Mouse (Mus musculus): ENCODE measurements at regions not wholly inside any gene's neighbourhood (a gene's known extent, or its start where the extent isn't known, plus 50 kb on each side); places are given as distances from the start of the nearest gene placed in this dataset.

DNA sequence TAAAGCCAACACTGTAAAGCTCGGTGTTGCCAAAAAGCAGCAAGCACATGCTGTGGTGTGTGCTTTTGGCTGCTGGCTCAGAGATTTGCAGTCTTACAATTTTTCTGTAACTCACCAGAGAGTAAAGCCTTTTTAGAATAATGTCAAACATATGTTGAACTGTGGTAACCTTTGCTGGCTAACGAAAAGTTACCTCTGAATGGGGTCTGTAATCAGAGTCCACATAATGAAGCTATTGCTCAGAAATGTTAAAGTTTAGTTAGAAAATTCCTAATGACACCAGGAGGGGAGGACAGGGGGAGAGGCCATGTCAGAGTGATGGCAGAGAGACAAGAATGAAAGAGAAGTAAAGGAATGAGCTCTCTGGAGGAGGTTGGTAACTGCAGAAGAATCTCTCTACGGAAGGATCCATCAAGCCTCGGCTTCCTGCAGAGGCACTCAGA lies 103.1 kb upstream of the Marcks start:
- TF ChIP-seq CTCF (IDR thresholded peaks at IDR 0.05 in 2 of 3, conservative IDR thresholded peaks at IDR 0.05 in 1 of 3; ENCODE audit: control insufficient read depth in 1 of 3, insufficient read depth in 1 of 3, low read depth in 2 of 3, low read length in 3 of 3, poor library complexity in 1 of 3, severe bottlenecking in 1 of 3) = no peak
- no peak for TF ChIP-seq POLR2A (IDR thresholded peaks at IDR 0.05; ENCODE audit: control insufficient read depth in 1 of 2, insufficient read depth in 1 of 2, low read depth in 1 of 2, low read length in 2 of 2, poor library complexity in 1 of 2)
- TF ChIP-seq TCF12 (IDR thresholded peaks at IDR 0.05; ENCODE audit: low read depth, low read length) = no peak
- no peak for TF ChIP-seq CHD2 (IDR thresholded peaks at IDR 0.05; ENCODE audit: low read length)
- TF ChIP-seq ETS1 (IDR thresholded peaks at IDR 0.05; ENCODE audit: low read depth, low read length) = no peak
- TF ChIP-seq HCFC1 (IDR thresholded peaks at IDR 0.05; ENCODE audit: low read depth, low read length) = no peak
- TF ChIP-seq BHLHE40 (IDR thresholded peaks at IDR 0.05; ENCODE audit: borderline replicate concordance, low read depth, low read length) = no peak
